Mouse (Mus musculus) inflammation-experienced regulatory T-cells, adult 16 weeks (primary cell): ENCODE results near the gene Spata5. TPM values are rescaled to one million over a fixed set of nuclear protein-coding genes. Genes with fewer than 3 reads are reported as not detected.

Experiments
- polyA plus RNA-seq: library from polyadenylated mRNA; unstranded; fragments of 100-300 nt; shearing (Covaris generic); gene quantifications from one replicate; pipeline ENCODE4 v1.2.1, GENCODE M21; 2017

Spata5 gene
- polyA plus RNA-seq = 52.8 TPM

DNA sequence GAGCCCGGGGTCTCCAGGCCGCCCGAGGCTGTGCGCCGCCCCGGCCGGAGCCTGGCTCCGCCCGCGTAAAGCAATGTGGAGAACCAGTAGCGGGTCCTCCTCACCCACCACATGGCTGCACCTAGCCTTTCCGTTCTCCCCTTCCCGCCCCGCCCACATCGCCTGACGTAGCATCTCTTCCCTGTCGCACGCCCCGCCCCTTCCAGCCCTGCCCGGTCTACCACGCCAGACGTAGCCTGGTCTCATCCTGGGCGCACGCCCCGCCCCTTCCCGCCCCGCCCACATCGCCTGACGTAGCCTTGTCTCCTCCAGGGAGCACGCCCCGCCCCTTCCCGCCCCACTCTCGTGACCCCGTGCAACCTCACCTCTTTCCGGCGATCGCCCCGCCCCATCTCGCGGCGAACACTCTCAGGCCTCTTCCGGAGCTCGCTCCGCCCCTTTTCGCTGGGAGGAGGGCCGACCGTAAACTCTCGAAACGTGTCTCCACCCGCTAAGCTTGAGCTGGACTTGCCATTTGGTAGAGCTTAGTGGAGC is at the start of gene Spata5:
Gene Spata5, plus strand, starts transcription at position 439 of the 534 bp plus-strand sequence.

DNA sequence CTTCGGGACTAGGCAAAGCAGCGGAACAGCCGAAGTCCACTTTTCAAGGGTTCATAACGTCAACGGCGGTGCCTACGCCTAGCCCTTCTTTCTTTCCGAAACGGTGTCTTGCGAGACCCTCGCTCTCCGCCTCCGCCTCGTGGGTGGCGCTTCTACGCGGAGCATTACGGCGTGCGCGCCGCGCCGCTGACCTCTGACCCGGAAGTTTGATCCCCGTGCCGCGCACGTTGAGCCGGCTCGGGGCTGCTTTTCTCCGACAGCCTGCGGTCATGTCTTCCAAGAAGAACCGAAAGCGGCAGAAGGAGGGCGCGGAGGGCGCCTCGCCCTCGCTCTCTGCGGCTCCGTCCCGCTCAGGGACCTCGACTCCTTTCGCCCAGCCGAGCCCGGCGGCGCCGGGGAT is 376 bp downstream of the Spata5 start, which contains the start of gene Nudt6:
Gene Nudt6, minus strand, starts transcription at position 140 of the 400 bp plus-strand sequence.

Other genes starting within 250 kb of the Spata5 start
- 11.6 TPM for gene Il21, start 187.3 kb upstream of the Spata5 start, polyA plus RNA-seq
- 7.5 TPM for gene Bbs12, start 107.3 kb upstream of the Spata5 start, polyA plus RNA-seq
- gene Cetn4, start 107.2 kb upstream of the Spata5 start, polyA plus RNA-seq = 1.5 TPM
- gene Fgf2, start 71.5 kb upstream of the Spata5 start, polyA plus RNA-seq = 5.6 TPM
- 22.6 TPM for gene Nudt6, start 315 bp downstream of the Spata5 start, polyA plus RNA-seq
- gene Spry1, start 220.1 kb downstream of the Spata5 start, polyA plus RNA-seq = 16.7 TPM